Mouse (Mus musculus): ENCODE measurements at regions not wholly inside any gene's neighbourhood (a gene's known extent, or its start where the extent isn't known, plus 50 kb on each side); places are given as distances from the start of the nearest gene placed in this dataset.

- no peak for TF ChIP-seq HCFC1 (IDR thresholded peaks at IDR 0.05; ENCODE audit: low read depth, low read length)
- no peak for TF ChIP-seq E2F4 (IDR thresholded peaks at IDR 0.05; ENCODE audit: borderline replicate concordance, low read depth, low read length)
- TF ChIP-seq POLR2A (IDR thresholded peaks at IDR 0.05; ENCODE audit: control insufficient read depth in 1 of 2, insufficient read depth in 1 of 2, low read depth in 1 of 2, low read length in 2 of 2, poor library complexity in 1 of 2): no peak
- TF ChIP-seq CTCF (IDR thresholded peaks at IDR 0.05 in 2 of 3, conservative IDR thresholded peaks at IDR 0.05 in 1 of 3; ENCODE audit: control insufficient read depth in 1 of 3, insufficient read depth in 1 of 3, low read depth in 2 of 3, low read length in 3 of 3, poor library complexity in 1 of 3, severe bottlenecking in 1 of 3): no peak
- no peak for TF ChIP-seq SMC3 (IDR thresholded peaks at IDR 0.05; ENCODE audit: low read depth, low read length)
Observed at GRCm38 (mm10) chr5:26457627-26458026, 200.1 kb downstream of the Gm7361 start.
